Mouse (Mus musculus) forebrain, embryonic 14.5 days (tissue): ENCODE measurements around the gene Brsk2. TPM values are rescaled to one million over a fixed set of nuclear protein-coding genes. Genes with fewer than 3 reads are reported as not detected.

Experiments used
- ATAC-seq: fragments of 200-750 bp; cut with Nextera tagmentation; 2 replicates; pipeline ENCODE4 v1.8.0; 2017; ENCODE audit warnings: mild to moderate bottlenecking, moderate library complexity
- DNase-seq: peaks from one replicate; pipeline ENCODE4 v3.0.0-alpha.2; 2015; ENCODE audit warnings: low spot score
- H3K27ac ChIP-seq: fragments of 300-500 bp; sonication (generic); 2 replicates; pipeline ENCODE4 v1.5.1; 2014; ENCODE audit warnings: low read depth, mild to moderate bottlenecking, control low read depth, low read length, moderate library complexity
- H3K27me3 ChIP-seq: fragments of 300-500 bp; sonication (generic); replicated peaks from 2 replicates; pipeline ENCODE4 v1.6.1; 2014; ENCODE audit warnings: low read length, control low read depth, mixed read lengths; ENCODE audit not compliant: control insufficient read depth, insufficient read depth
- H3K36me3 ChIP-seq: fragments of 300-500 bp; sonication (generic); 2 replicates; pipeline ENCODE4 v1.6.1; 2014; ENCODE audit warnings: low read length, control low read depth; ENCODE audit not compliant: control insufficient read depth, insufficient read depth
- H3K4me1 ChIP-seq: fragments of 300-500 bp; sonication (generic); 2 replicates; pipeline ENCODE4 v1.6.1; 2014; ENCODE audit warnings: antibody characterized with exemption, low read length, control low read depth; ENCODE audit not compliant: control insufficient read depth, insufficient read depth
- H3K4me2 ChIP-seq: fragments of 300-500 bp; sonication (generic); 2 replicates; pipeline ENCODE4 v1.6.1; 2014; ENCODE audit warnings: mild to moderate bottlenecking, control low read depth, low read length
- H3K4me3 ChIP-seq: fragments of 300-500 bp; sonication (generic); 2 replicates; pipeline ENCODE4 v1.5.1; 2014; ENCODE audit warnings: low read depth, low read length, control low read depth
- H3K9ac ChIP-seq: fragments of 300-500 bp; sonication (generic); 2 replicates; pipeline ENCODE4 v1.6.1; 2014; ENCODE audit warnings: mild to moderate bottlenecking, low read length, control low read depth, moderate library complexity
- H3K9me3 ChIP-seq: fragments of 300-500 bp; sonication (generic); replicated peaks from 2 replicates; pipeline ENCODE4 v1.6.1; 2016; ENCODE audit warnings: low read length, control low read depth, mixed read lengths; ENCODE audit not compliant: control insufficient read depth
- WGBS: fragments of 180-500 bp; shearing (Covaris S2); extraction: QIAGEN DNeasy Blood & Tissue Kit; methylation state at CpG from one replicate; pipeline ENCODE4 v1.1.7; 2014; 5-methylcytosine and 5-hydroxymethylcytosine counted together
- polyA plus RNA-seq: library from polyadenylated mRNA; unstranded; fragments of >200 nt; fragmentation: Nextera tagmentation; extraction: Ambion mirVana; gene quantifications from 2 replicates; pipeline ENCODE4 v1.2.1, GENCODE M21; 2014

Brsk2 gene
- polyA plus RNA-seq, 1 experiment from 2014 or later = 20.8 TPM

DNA sequence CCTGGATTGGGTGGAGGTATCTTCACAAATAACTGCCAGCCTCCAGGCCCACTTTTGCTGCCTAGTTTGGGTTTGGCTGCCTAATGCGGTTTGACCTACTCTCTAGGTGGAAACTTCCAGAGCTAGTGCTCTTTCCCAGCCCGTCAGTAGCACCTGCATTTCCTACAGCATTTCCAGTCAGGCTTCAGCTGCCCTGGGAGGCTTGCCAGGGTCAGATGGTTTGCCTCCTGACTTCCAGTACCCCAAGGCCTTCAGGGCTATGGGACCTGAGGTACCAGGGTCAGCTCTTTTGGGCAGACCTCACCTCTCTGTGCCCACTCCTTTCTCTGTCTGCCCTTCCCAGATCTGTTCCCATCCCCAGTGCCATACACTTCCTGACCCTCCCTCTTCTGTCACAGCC, 11.4 kb downstream of the Brsk2 start:
- Histone ChIP-seq H3K27ac (no peak overlapping the region), H3K4me2 (no peak overlapping the region), H3K27me3 (no peaks in the 10 kb centered on the region), H3K9me3 (no peaks in the 10 kb centered on the region), H3K4me1 (peaks cover 35% of the 10 kb centered on the region), H3K4me3 (no peak overlapping the region), H3K36me3 (no peaks in the 10 kb centered on the region), H3K9ac (no peak overlapping the region)
- DNase-seq (no peak), ATAC-seq (no peak)
- WGBS = 88% methylated on average over 2 of the region's 2 CpGs

- Histone ChIP-seq H3K9ac (no peak overlapping the region), H3K27me3 (no peaks in the 10 kb centered on the region), H3K27ac (no peak overlapping the region), H3K4me1 (peaks cover 35% of the 10 kb centered on the region), H3K36me3 (no peaks in the 10 kb centered on the region), H3K4me2 (no peak overlapping the region), H3K4me3 (no peak overlapping the region), H3K9me3 (no peaks in the 10 kb centered on the region)
- 76% methylated on average over 3 of the region's 3 CpGs for WGBS
- DNase-seq (no peak), ATAC-seq (no peak)
These were observed 11.9 kb downstream of the Brsk2 start for GRCm38 (mm10) chr7:141961491-141961890.

GRCm38 (mm10) chr7:141962521-141962920, 13.0 kb downstream of the Brsk2 start:
- Histone ChIP-seq H3K27ac (no peak overlapping the region), H3K9me3 (no peaks in the 10 kb centered on the region), H3K36me3 (no peaks in the 10 kb centered on the region), H3K4me3 (no peak overlapping the region), H3K4me2 (no peak overlapping the region), H3K4me1 (peaks cover 28% of the 10 kb centered on the region), H3K9ac (no peak overlapping the region), H3K27me3 (no peaks in the 10 kb centered on the region)
- DNase-seq (peak; percentile 8), ATAC-seq (no peak)
- 97% methylated on average over 3 of the region's 3 CpGs for WGBS

- no peaks in the 10 kb centered on the region for H3K36me3 ChIP-seq
- no peak overlapping the region for H3K4me3 ChIP-seq
- no peaks in the 10 kb centered on the region for H3K9me3 ChIP-seq
- no peak overlapping the region for H3K9ac ChIP-seq
- peaks cover 17% of the 10 kb centered on the region for H3K4me1 ChIP-seq
- H3K4me2 ChIP-seq = no peak overlapping the region
- DNase-seq (no peak), ATAC-seq (no peak)
- WGBS = 88% methylated on average over 2 of the region's 2 CpGs
- H3K27me3 ChIP-seq = no peaks in the 10 kb centered on the region
- H3K27ac ChIP-seq = no peak overlapping the region
These were observed 16.7 kb downstream of the Brsk2 start for GRCm38 (mm10) chr7:141966281-141966680.

- H3K4me2 ChIP-seq = no peak overlapping the region
- H3K4me1 ChIP-seq = peaks cover 4% of the 10 kb centered on the region
- 43% methylated on average over 7 of the region's 7 CpGs for WGBS
- DNase-seq (peak; percentile 23), ATAC-seq (0 out of 2 replicates have a peak, but pooled peaks have one; percentile 14)
- no peak overlapping the region for H3K9ac ChIP-seq
- H3K27ac ChIP-seq = no peak overlapping the region
- H3K36me3 ChIP-seq = no peaks in the 10 kb centered on the region
- no peak overlapping the region for H3K4me3 ChIP-seq
- no peaks in the 10 kb centered on the region for H3K27me3 ChIP-seq
- H3K9me3 ChIP-seq = no peaks in the 10 kb centered on the region
These were observed 23.5 kb downstream of the Brsk2 start for GRCm38 (mm10) chr7:141972831-141973619.

GRCm38 (mm10) chr7:141978003-141978402, 28.5 kb downstream of the Brsk2 start:
- no peak overlapping the region for H3K4me2 ChIP-seq
- peaks cover 15% of the 10 kb centered on the region; the same call in 1 of the 2 replicates for H3K36me3 ChIP-seq
- H3K9me3 ChIP-seq = no peaks in the 10 kb centered on the region
- H3K27ac ChIP-seq = no peak overlapping the region
- WGBS = 28% methylated on average over 6 of the region's 6 CpGs
- H3K4me1 ChIP-seq = peaks cover 6% of the 10 kb centered on the region
- ATAC-seq = peak; percentile 71
- no peak overlapping the region for H3K4me3 ChIP-seq
- H3K27me3 ChIP-seq = no peaks in the 10 kb centered on the region
- no peak overlapping the region for H3K9ac ChIP-seq
- DNase-seq = peak; percentile 69

DNA sequence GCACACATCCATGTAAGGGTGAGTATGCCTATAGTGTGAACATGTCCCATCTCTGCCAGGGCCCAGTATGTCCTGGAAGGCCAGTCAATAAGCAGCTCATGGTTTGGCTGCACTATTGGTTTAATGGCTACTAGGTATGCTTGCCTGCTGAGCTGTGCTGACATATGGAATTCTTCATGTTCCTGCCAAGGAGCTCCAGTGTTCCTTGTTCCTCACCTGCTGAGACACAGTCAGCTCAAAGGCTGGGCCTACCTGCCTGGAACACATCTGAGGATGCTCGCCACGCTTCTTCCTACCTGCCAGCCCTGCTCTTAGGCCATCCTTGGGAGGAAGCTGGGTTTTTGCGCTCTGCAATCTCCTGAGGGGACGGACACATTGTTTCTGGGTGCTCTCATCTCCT, 29.7 kb downstream of the Brsk2 start:
- no peak for DNase-seq
- WGBS = 98% methylated on average over 4 of the region's 4 CpGs
- H3K9ac ChIP-seq = no peak overlapping the region
- H3K4me3 ChIP-seq = no peak overlapping the region
- H3K4me1 ChIP-seq = peaks cover 6% of the 10 kb centered on the region
- no peaks in the 10 kb centered on the region for H3K27me3 ChIP-seq
- H3K36me3 ChIP-seq = peaks cover 26% of the 10 kb centered on the region
- H3K4me2 ChIP-seq = no peak overlapping the region
- no peak overlapping the region for H3K27ac ChIP-seq
- H3K9me3 ChIP-seq = no peaks in the 10 kb centered on the region
- no peak for ATAC-seq

DNA sequence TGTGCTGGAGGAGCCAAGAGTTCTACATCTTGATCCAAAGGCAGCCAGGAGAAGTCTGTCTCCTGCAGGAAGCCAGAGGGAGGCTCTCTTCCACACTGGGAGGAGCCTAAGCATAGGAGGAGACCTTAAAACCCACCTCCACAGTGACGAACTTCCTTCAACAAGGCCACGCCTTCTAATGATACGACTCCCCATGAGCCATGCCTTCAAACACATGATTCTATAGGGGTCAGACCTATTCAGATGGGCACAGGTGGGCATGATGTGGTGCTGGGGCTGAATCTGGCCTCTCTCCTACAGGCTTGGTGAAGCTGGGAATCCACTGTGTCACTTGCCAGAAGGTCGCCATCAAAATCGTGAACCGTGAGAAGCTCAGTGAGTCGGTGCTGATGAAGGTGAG, 31.7 kb downstream of the Brsk2 start:
- Histone ChIP-seq H3K36me3 (peaks cover 46% of the 10 kb centered on the region), H3K27me3 (no peaks in the 10 kb centered on the region), H3K27ac (no peak overlapping the region), H3K9me3 (no peaks in the 10 kb centered on the region), H3K4me3 (no peak overlapping the region), H3K9ac (no peak overlapping the region), H3K4me1 (peaks cover 6% of the 10 kb centered on the region), H3K4me2 (no peak overlapping the region)
- no peak for DNase-seq
- ATAC-seq = no peak
- WGBS = 97% methylated on average over 7 of the region's 7 CpGs

DNA sequence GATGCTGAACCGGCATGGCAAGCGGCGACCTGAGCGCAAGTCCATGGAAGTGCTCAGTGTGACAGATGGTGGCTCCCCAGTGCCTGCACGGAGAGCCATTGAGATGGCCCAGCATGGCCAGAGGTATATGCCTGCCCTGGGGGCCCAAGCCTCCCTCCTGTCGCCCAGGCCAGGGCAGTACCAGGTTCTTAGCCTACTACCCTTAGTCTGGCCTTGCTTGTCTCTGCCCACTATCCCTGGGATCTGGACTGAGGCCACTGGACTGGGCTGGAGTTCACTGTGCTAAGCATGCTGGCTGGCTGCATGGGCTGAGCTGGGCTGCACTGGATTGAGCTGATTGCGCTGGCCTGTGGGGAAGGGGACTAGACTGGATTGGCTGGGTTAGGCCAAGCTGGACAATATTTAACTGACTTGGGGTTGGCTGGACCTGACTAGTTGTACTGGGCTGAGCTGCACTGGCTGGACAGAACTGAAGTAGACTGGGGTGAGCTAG, 38.8 kb downstream of the Brsk2 start:
- no peaks in the 10 kb centered on the region for H3K9me3 ChIP-seq
- H3K27ac ChIP-seq = no peak overlapping the region
- no peaks in the 10 kb centered on the region for H3K4me1 ChIP-seq
- H3K4me3 ChIP-seq = no peak overlapping the region
- H3K9ac ChIP-seq = no peak overlapping the region
- ATAC-seq (no peak), DNase-seq (no peak)
- no peak overlapping the region for H3K4me2 ChIP-seq
- WGBS = 96% methylated on average over 7 of the region's 7 CpGs
- no peaks in the 10 kb centered on the region for H3K27me3 ChIP-seq
- peaks cover 99% of the 10 kb centered on the region for H3K36me3 ChIP-seq
